14 mouse cellular contexts compared by ENCODE assay signal in genomic region chr17:87983313-87983712, GRCm38 (mm10).
"Had no signal": no experiment of that assay in that cellular context is flagged by ENCODE, and none has a peak within 500 bp of the region (broad histone marks: within the 10 kb centered on the region; RNA-seq: fewer than 3 reads in every experiment).

No protein-coding gene starts in this region.

- H3K27me3 ChIP-seq: limb, embryonic 13.5 days; liver, embryonic 13.5 days; neural tube, embryonic 15.5 days had no signal

- H3K9ac ChIP-seq: hindbrain, embryonic 14.5 days; limb, embryonic 13.5 days; liver, embryonic 13.5 days; neural tube, embryonic 15.5 days had no signal

- H3K4me3 ChIP-seq: left cerebral cortex, adult 2 months; limb, embryonic 13.5 days; liver, embryonic 13.5 days; midbrain, embryonic 10.5 days; myocyte; neural tube, embryonic 15.5 days had no signal

- H3K4me2 ChIP-seq: hindbrain, embryonic 14.5 days; limb, embryonic 13.5 days; liver, embryonic 13.5 days; neural tube, embryonic 15.5 days had no signal

- H3K4me1 ChIP-seq: neural tube, embryonic 15.5 days had no signal

- DNase-seq: kidney, postnatal 14 days; liver, embryonic 13.5 days; lung, adult 2 months; lung, postnatal 4 days; midbrain, embryonic 14.5 days; right cerebral cortex, adult 18-20 months; right cerebral cortex, postnatal 25 days; thymus, postnatal 36 days had no signal

- H3K9me3 ChIP-seq: limb, embryonic 13.5 days; liver, embryonic 13.5 days; midbrain, embryonic 10.5 days; neural tube, embryonic 15.5 days had no signal

- H3K27ac ChIP-seq: hindbrain, embryonic 14.5 days; left cerebral cortex, adult 2 months; limb, embryonic 13.5 days; liver, embryonic 13.5 days; midbrain, embryonic 10.5 days; neural tube, embryonic 15.5 days had no signal
